Mouse (Mus musculus): ENCODE results near the gene Unc5c. TPM values are rescaled to one million over a fixed set of nuclear protein-coding genes. Genes with fewer than 3 reads are reported as not detected.

The Unc5c gene
- polyA plus RNA-seq, 1 experiment = not detected

GRCm38 (mm10) chr3:141660065-141661062, 195.3 kb downstream of the Unc5c start:
- TF ChIP-seq POLR2A (IDR thresholded peaks at IDR 0.05; ENCODE audit: borderline replicate concordance, low read depth, low read length) (no peak), CTCF (IDR thresholded peaks at IDR 0.05; ENCODE audit: low read depth, low read length) (no peak)
- no peaks in the 10 kb centered on the region for H3K4me1 ChIP-seq (ENCODE audit: control insufficient read depth, insufficient read depth, low read length)
- no peak overlapping the region for H3K4me3 ChIP-seq (ENCODE audit: insufficient read depth, low read length)
- H3K27ac ChIP-seq (ENCODE audit: insufficient read depth, low read depth, low read length) = no peak overlapping the region

- no peak for TF ChIP-seq POLR2A (IDR thresholded peaks at IDR 0.05; ENCODE audit: borderline replicate concordance, low read depth, low read length)
- TF ChIP-seq CTCF (IDR thresholded peaks at IDR 0.05; ENCODE audit: low read depth, low read length) = no peak
- H3K27ac ChIP-seq (ENCODE audit: insufficient read depth, low read depth, low read length) = no peak overlapping the region
- no peak overlapping the region for H3K4me3 ChIP-seq (ENCODE audit: insufficient read depth, low read length)
- H3K4me1 ChIP-seq (ENCODE audit: control insufficient read depth, insufficient read depth, low read length) = no peaks in the 10 kb centered on the region
Observed at GRCm38 (mm10) chr3:141689113-141689512, 224.1 kb downstream of the Unc5c start.

GRCm38 (mm10) chr3:141690676-141691075, 225.7 kb downstream of the Unc5c start:
- no peaks in the 10 kb centered on the region for H3K4me1 ChIP-seq (ENCODE audit: control insufficient read depth, insufficient read depth, low read length)
- no peak overlapping the region for H3K27ac ChIP-seq (ENCODE audit: insufficient read depth, low read depth, low read length)
- no peak overlapping the region for H3K4me3 ChIP-seq (ENCODE audit: insufficient read depth, low read length)
- no peak for TF ChIP-seq POLR2A (IDR thresholded peaks at IDR 0.05; ENCODE audit: borderline replicate concordance, low read depth, low read length)
- no peak for TF ChIP-seq CTCF (IDR thresholded peaks at IDR 0.05; ENCODE audit: low read depth, low read length)

- Histone ChIP-seq H3K4me3 (ENCODE audit: insufficient read depth, low read length) (no peak overlapping the region), H3K27ac (ENCODE audit: insufficient read depth, low read depth, low read length) (no peak overlapping the region), H3K4me1 (ENCODE audit: control insufficient read depth, insufficient read depth, low read length) (no peaks in the 10 kb centered on the region)
- TF ChIP-seq CTCF (IDR thresholded peaks at IDR 0.05; ENCODE audit: low read depth, low read length) = no peak
- no peak for TF ChIP-seq POLR2A (IDR thresholded peaks at IDR 0.05; ENCODE audit: borderline replicate concordance, low read depth, low read length)
Observed at GRCm38 (mm10) chr3:141691418-141691817, 226.4 kb downstream of the Unc5c start.

- Histone ChIP-seq H3K4me1 (ENCODE audit: control insufficient read depth, insufficient read depth, low read length) (no peaks in the 10 kb centered on the region), H3K4me3 (ENCODE audit: insufficient read depth, low read length) (no peak overlapping the region), H3K27ac (ENCODE audit: insufficient read depth, low read depth, low read length) (no peak overlapping the region)
- no peak for TF ChIP-seq CTCF (IDR thresholded peaks at IDR 0.05; ENCODE audit: low read depth, low read length)
- no peak for TF ChIP-seq POLR2A (IDR thresholded peaks at IDR 0.05; ENCODE audit: borderline replicate concordance, low read depth, low read length)
Observed at GRCm38 (mm10) chr3:141691846-141692245, 226.8 kb downstream of the Unc5c start.

- Histone ChIP-seq H3K27ac (ENCODE audit: insufficient read depth, low read depth, low read length) (no peak overlapping the region), H3K4me3 (ENCODE audit: insufficient read depth, low read length) (no peak overlapping the region)
- TF ChIP-seq POLR2A (IDR thresholded peaks at IDR 0.05; ENCODE audit: borderline replicate concordance, low read depth, low read length) = no peak
Observed at GRCm38 (mm10) chr3:141699177-141699576, 234.2 kb downstream of the Unc5c start.

GRCm38 (mm10) chr3:141701381-141701909, 236.4 kb downstream of the Unc5c start:
- H3K27ac ChIP-seq (ENCODE audit: insufficient read depth, low read depth, low read length) = no peak overlapping the region
- no peak overlapping the region for H3K4me3 ChIP-seq (ENCODE audit: insufficient read depth, low read length)
- H3K4me1 ChIP-seq (ENCODE audit: control insufficient read depth, insufficient read depth, low read length) = no peaks in the 10 kb centered on the region
- no peak for TF ChIP-seq POLR2A (IDR thresholded peaks at IDR 0.05; ENCODE audit: borderline replicate concordance, low read depth, low read length)
- no peak for TF ChIP-seq CTCF (IDR thresholded peaks at IDR 0.05; ENCODE audit: low read depth, low read length)

More at GRCm38 (mm10) chr3:141699177-141699576, 234.2 kb downstream of the Unc5c start:
- no peaks in the 10 kb centered on the region for H3K4me1 ChIP-seq (ENCODE audit: control insufficient read depth, insufficient read depth, low read length)

GRCm38 (mm10) chr3:141711601-141712000, 246.6 kb downstream of the Unc5c start:
- H3K4me3 ChIP-seq (ENCODE audit: insufficient read depth, low read length) = no peak overlapping the region
- no peak overlapping the region for H3K27ac ChIP-seq (ENCODE audit: insufficient read depth, low read depth, low read length)
- TF ChIP-seq POLR2A (IDR thresholded peaks at IDR 0.05; ENCODE audit: borderline replicate concordance, low read depth, low read length) = no peak
- no peak for TF ChIP-seq CTCF (IDR thresholded peaks at IDR 0.05; ENCODE audit: low read depth, low read length)
- H3K4me1 ChIP-seq (ENCODE audit: control insufficient read depth, insufficient read depth, low read length) = no peaks in the 10 kb centered on the region

GRCm38 (mm10) chr3:141716371-141716770, 251.4 kb downstream of the Unc5c start:
- H3K27ac ChIP-seq (ENCODE audit: insufficient read depth, low read depth, low read length) = no peak overlapping the region
- no peaks in the 10 kb centered on the region for H3K4me1 ChIP-seq (ENCODE audit: control insufficient read depth, insufficient read depth, low read length)
- no peak overlapping the region for H3K4me3 ChIP-seq (ENCODE audit: insufficient read depth, low read length)
- TF ChIP-seq CTCF (IDR thresholded peaks at IDR 0.05; ENCODE audit: low read depth, low read length) (no peak), POLR2A (IDR thresholded peaks at IDR 0.05; ENCODE audit: borderline replicate concordance, low read depth, low read length) (no peak)

GRCm38 (mm10) chr3:141719050-141719449, 254.0 kb downstream of the Unc5c start:
- Histone ChIP-seq H3K4me3 (ENCODE audit: insufficient read depth, low read length) (no peak overlapping the region), H3K4me1 (ENCODE audit: control insufficient read depth, insufficient read depth, low read length) (no peaks in the 10 kb centered on the region), H3K27ac (ENCODE audit: insufficient read depth, low read depth, low read length) (no peak overlapping the region)
- TF ChIP-seq POLR2A (IDR thresholded peaks at IDR 0.05; ENCODE audit: borderline replicate concordance, low read depth, low read length) = no peak

Measured in bone marrow macrophage, adult 2 months (primary cell).